Mouse (Mus musculus): Measurements from ENCODE around the gene Ccs. TPM values are rescaled to one million over a fixed set of nuclear protein-coding genes. Genes with fewer than 3 reads are reported as not detected.
A peak's percentile ranks its signal among the peaks of the same experiment; 100 is the strongest.

Gene Ccs
- polyA plus RNA-seq, 1 experiment from 2014 or later, result 57.3 TPM

DNA sequence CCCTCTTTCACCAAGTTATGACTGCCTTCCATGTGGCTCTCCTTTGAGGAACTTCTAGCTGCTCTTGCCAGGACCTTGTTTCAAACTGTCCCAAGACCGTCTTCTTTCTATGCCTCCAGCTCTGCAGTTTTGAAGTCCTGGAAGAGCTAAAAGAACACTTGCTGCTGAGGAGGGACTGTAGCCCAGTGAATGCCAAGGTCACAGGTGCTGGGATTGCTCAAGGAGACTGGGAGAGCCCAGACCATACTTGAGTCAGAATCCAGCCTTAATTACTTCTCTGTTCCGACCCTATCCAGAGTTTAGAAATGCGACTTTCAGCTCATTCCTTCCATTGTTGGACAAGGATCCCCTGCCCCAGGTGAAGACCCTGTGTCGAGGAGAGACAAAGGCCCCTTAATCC, 16.8 kb upstream of the Ccs start:
- Histone ChIP-seq H3K4me3 (peak overlapping the region; percentile 65), H3K27me3 (no peaks in the 10 kb centered on the region), H3K4me1 (peaks cover 8% of the 10 kb centered on the region), H3K27ac (no peak overlapping the region), H3K36me3 (peaks cover 9% of the 10 kb centered on the region; the same call in 1 of the 2 replicates), H3K4me2 (replicated peaks) (peak overlapping the region; percentile 99), H3K9ac (peak overlapping the region; percentile 82; the same call in 1 of the 2 replicates), H3K9me3 (no peaks in the 10 kb centered on the region)
- 63% methylated on average over 4 of the region's 4 CpGs for WGBS
- no peak for ATAC-seq (ENCODE audit: insufficient number of reproducible peaks, insufficient read depth, low FRiP score, low TSS enrichment)

DNA sequence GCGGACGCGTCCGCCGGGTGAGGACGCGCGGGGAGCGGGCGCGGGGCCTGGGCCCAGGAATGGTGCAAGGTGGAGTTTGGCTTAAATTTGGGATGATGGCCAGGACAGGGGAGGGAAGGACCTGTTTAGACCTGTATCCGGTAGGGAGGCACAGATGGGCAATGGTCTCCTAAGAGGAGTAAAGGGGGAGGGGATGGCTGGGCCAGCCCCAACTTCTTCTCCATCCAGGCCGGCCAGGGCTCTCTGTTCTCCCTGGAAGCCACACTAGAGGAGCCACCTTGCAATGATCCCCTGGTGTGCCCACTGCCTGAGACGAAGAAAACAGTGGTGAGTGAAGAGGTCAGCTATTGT, 16.3 kb upstream of the Ccs start:
- Histone ChIP-seq H3K4me1 (peaks cover 8% of the 10 kb centered on the region), H3K4me2 (replicated peaks) (peak overlapping the region; percentile 99), H3K4me3 (peak overlapping the region; percentile 65), H3K36me3 (peaks cover 9% of the 10 kb centered on the region; the same call in 1 of the 2 replicates), H3K27me3 (no peaks in the 10 kb centered on the region), H3K27ac (0 out of 2 replicates have a peak overlapping the region, but pooled peaks have one; percentile 17), H3K9ac (peak overlapping the region; percentile 82), H3K9me3 (no peaks in the 10 kb centered on the region)
- 2% methylated on average over 14 of the region's 14 CpGs for WGBS
- ATAC-seq (ENCODE audit: insufficient number of reproducible peaks, insufficient read depth, low FRiP score, low TSS enrichment), result 0 out of 2 replicates have a peak, but pooled peaks have one; percentile 77

- H3K4me3 ChIP-seq, result peak within 1 kb of the TSS; percentile 65
- H3K9ac ChIP-seq, result peak within 1 kb of the TSS; percentile 82
- H3K4me1 ChIP-seq, result peaks cover 8% of the 10 kb centered on the region
- ATAC-seq (ENCODE audit: insufficient number of reproducible peaks, insufficient read depth, low FRiP score, low TSS enrichment), result 0 out of 2 replicates have a peak, but pooled peaks have one; percentile 59
- no peaks in the 10 kb centered on the region for H3K9me3 ChIP-seq
- peaks cover 9% of the 10 kb centered on the region; the same call in 1 of the 2 replicates for H3K36me3 ChIP-seq
- H3K27ac ChIP-seq, result 0 out of 2 replicates have a peak within 1 kb of the TSS, but pooled peaks have one; percentile 17
- H3K4me2 ChIP-seq (replicated peaks), result peak within 1 kb of the TSS; percentile 99
- H3K27me3 ChIP-seq, result no peaks in the 10 kb centered on the region
- WGBS, result 5% methylated on average over 45 of the region's 45 CpGs
Observed at GRCm38 (mm10) chr19:4854552-4855469, 15.7 kb upstream of the Ccs start, which contains the start of gene Ctsf. Gene Ctsf, plus strand, starts transcription at chr19:4855130.

DNA sequence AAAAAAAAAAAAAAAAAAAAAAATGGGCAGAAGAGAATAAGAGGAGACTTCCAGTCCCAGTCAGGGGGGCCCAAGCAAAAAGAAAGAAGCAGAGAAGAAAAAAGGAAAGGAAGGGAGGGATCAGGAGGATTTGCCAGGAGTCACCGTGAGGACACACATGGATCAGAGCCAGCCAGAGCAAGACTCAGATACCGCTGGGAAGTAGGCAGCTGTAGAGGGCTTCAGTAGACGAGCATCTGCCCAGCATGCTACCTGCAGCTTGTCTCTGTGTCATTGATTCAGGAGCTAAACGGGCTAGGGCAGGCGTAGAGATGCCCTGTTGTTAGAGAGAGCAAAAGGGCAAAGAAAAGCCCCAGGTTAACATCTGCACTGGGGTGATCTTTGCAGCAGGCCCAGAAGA, 11.1 kb upstream of the Ccs start:
- Histone ChIP-seq H3K27ac (no peak overlapping the region), H3K36me3 (no peaks in the 10 kb centered on the region), H3K27me3 (no peaks in the 10 kb centered on the region), H3K9me3 (no peaks in the 10 kb centered on the region), H3K4me1 (peaks cover 1% of the 10 kb centered on the region), H3K4me3 (no peak overlapping the region), H3K9ac (no peak overlapping the region), H3K4me2 (replicated peaks) (no peak overlapping the region)
- WGBS, result 41% methylated on average over 5 of the region's 5 CpGs
- ATAC-seq (ENCODE audit: insufficient number of reproducible peaks, insufficient read depth, low FRiP score, low TSS enrichment), result no peak

- 54% methylated on average over 4 of the region's 4 CpGs for WGBS
- H3K4me2 ChIP-seq (replicated peaks), result no peak overlapping the region
- no peaks in the 10 kb centered on the region for H3K9me3 ChIP-seq
- no peak overlapping the region for H3K9ac ChIP-seq
- no peak overlapping the region for H3K4me3 ChIP-seq
- H3K4me1 ChIP-seq, result no peaks in the 10 kb centered on the region
- no peaks in the 10 kb centered on the region for H3K36me3 ChIP-seq
- no peak for ATAC-seq (ENCODE audit: insufficient number of reproducible peaks, insufficient read depth, low FRiP score, low TSS enrichment)
- H3K27me3 ChIP-seq, result no peaks in the 10 kb centered on the region
- no peak overlapping the region for H3K27ac ChIP-seq
Observed at GRCm38 (mm10) chr19:4849800-4850199, 10.7 kb upstream of the Ccs start.

DNA sequence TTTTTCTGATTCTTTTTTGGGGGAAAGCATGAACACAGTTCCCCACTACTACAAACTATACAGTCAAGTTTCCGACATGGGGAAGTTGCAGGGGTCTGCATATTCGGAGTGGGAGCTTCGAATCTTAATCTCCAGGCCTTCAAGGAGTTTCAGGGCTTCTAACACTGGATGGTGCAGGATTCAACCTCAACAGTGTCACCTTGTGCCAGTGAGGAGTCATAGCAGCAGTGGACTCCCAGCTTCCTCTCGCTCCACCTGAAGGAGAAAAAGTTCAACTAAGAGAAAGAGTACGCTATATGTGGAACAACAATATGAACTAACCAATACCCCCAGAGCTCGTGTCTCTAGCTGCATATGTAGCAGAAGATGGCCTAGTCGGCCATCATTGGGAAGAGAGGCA, 8.4 kb upstream of the Ccs start:
- H3K27me3 ChIP-seq, result no peaks in the 10 kb centered on the region
- H3K9ac ChIP-seq, result no peak overlapping the region
- H3K4me3 ChIP-seq, result no peak overlapping the region
- 32% methylated on average over 7 of the region's 7 CpGs for WGBS
- no peak for ATAC-seq (ENCODE audit: insufficient number of reproducible peaks, insufficient read depth, low FRiP score, low TSS enrichment)
- H3K27ac ChIP-seq, result no peak overlapping the region
- H3K4me1 ChIP-seq, result no peaks in the 10 kb centered on the region
- no peaks in the 10 kb centered on the region for H3K36me3 ChIP-seq
- H3K9me3 ChIP-seq, result no peaks in the 10 kb centered on the region
- H3K4me2 ChIP-seq (replicated peaks), result no peak overlapping the region

DNA sequence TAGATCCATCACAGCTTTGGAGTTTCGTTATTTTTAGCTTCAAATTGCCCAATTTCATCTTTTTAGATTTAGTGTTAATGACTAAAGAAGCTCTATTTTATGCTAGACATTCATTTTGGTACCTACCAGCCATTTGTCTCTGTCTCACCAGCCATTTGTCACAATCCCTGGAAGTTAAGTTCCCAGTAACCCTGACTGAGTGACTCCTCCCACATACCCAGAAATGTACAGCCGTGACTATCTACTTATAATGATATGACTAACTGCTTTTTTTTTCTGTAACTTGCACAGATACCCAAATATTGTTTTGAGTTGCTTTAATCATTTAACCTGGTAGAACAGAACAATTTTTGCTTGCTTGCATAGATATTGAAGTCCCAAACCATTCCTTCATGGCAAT, 6.7 kb upstream of the Ccs start:
- no peaks in the 10 kb centered on the region for H3K9me3 ChIP-seq
- peaks cover 12% of the 10 kb centered on the region; the same call in 1 of the 2 replicates for H3K27me3 ChIP-seq
- H3K9ac ChIP-seq, result no peak overlapping the region
- no peaks in the 10 kb centered on the region for H3K36me3 ChIP-seq
- ATAC-seq (ENCODE audit: insufficient number of reproducible peaks, insufficient read depth, low FRiP score, low TSS enrichment), result no peak
- H3K4me3 ChIP-seq, result no peak overlapping the region
- no peak overlapping the region for H3K27ac ChIP-seq
- WGBS, result 74% methylated on average over 2 of the region's 2 CpGs
- no peak overlapping the region for H3K4me2 ChIP-seq (replicated peaks)
- no peaks in the 10 kb centered on the region for H3K4me1 ChIP-seq

DNA sequence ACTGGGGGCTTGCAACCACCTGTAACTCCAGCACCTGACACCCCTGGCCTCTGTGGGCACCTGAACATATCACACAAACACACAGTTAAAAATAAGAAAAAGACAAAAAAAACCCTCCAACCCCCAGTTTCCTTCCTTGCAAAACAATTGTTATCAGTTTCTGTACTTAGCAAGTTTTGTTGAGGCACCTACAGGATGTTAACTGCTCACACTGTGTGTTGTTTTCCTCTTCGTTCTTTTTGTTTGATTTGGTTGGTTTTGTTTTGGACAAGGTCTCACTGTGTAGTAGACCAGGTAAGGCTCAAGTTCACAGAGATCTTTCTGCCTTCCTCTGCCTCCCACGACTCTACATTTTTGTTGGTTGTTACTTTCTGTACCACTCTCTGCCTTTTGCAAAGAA, 3.5 kb upstream of the Ccs start:
- no peak overlapping the region for H3K9ac ChIP-seq
- H3K4me1 ChIP-seq, result peaks cover 14% of the 10 kb centered on the region
- no peak for ATAC-seq (ENCODE audit: insufficient number of reproducible peaks, insufficient read depth, low FRiP score, low TSS enrichment)

GRCm38 (mm10) chr19:4840848-4841247, 1.7 kb upstream of the Ccs start:
- ATAC-seq (ENCODE audit: insufficient number of reproducible peaks, insufficient read depth, low FRiP score, low TSS enrichment), result no peak
- WGBS, result 84% methylated on average over 9 of the region's 9 CpGs
- Histone ChIP-seq H3K9me3 (no peaks in the 10 kb centered on the region), H3K27ac (no peak overlapping the region), H3K27me3 (peaks cover 26% of the 10 kb centered on the region), H3K36me3 (no peaks in the 10 kb centered on the region), H3K4me2 (replicated peaks) (no peak overlapping the region), H3K4me1 (peaks cover 14% of the 10 kb centered on the region), H3K9ac (no peak overlapping the region), H3K4me3 (no peak overlapping the region)

More for the DNA sequence above, 3.5 kb upstream of the Ccs start:
- no peaks in the 10 kb centered on the region for H3K36me3 ChIP-seq
- H3K27ac ChIP-seq, result no peak overlapping the region
- no peak overlapping the region for H3K4me3 ChIP-seq
- H3K4me2 ChIP-seq (replicated peaks), result no peak overlapping the region
- 73% methylated on average over 2 of the region's 2 CpGs for WGBS
- no peaks in the 10 kb centered on the region for H3K9me3 ChIP-seq
- H3K27me3 ChIP-seq, result peaks cover 26% of the 10 kb centered on the region

DNA sequence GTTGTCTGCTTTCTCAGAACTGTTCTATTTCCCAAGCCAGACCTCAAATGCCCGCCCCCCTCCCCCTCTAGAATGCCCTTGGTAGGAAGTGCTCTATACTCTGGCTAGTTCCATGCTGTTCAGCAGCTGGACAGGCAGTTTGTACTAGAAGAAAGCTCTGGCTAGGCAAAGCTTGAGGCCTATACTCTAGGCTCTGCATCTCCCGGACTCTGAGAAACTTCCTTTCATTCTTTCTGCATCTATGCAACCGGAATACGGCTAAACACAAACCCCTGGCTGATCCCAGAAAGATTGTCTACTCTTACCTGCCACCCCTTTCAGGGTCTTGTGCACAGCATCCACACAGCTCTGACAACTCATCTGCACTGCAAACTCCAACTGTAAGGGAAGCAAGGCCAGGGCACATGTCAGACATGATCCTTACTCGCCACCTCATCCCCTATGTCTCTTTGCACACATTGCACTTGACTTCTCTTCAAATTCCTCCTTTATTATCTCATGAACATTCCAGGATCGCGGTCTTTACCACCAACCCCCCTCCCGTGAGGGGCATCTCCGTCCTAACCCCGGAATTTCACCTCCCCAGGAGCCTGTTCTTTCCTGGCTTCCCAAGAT, 499 bp downstream of the Ccs start:
- 33% methylated on average over 10 of the region's 10 CpGs for WGBS
- Histone ChIP-seq H3K4me2 (replicated peaks) (peak overlapping the region; percentile 92), H3K27me3 (peaks cover 26% of the 10 kb centered on the region), H3K4me1 (peaks cover 14% of the 10 kb centered on the region), H3K4me3 (peak overlapping the region; percentile 66), H3K9ac (peak overlapping the region; percentile 77), H3K9me3 (no peaks in the 10 kb centered on the region), H3K36me3 (no peaks in the 10 kb centered on the region), H3K27ac (no peak overlapping the region)
- no peak for ATAC-seq (ENCODE audit: insufficient number of reproducible peaks, insufficient read depth, low FRiP score, low TSS enrichment)

GRCm38 (mm10) chr19:4837049-4837448, 2.1 kb downstream of the Ccs start:
- H3K27me3 ChIP-seq, result peaks cover 26% of the 10 kb centered on the region
- no peak for ATAC-seq (ENCODE audit: insufficient number of reproducible peaks, insufficient read depth, low FRiP score, low TSS enrichment)
- no peaks in the 10 kb centered on the region for H3K9me3 ChIP-seq
- no peak overlapping the region for H3K9ac ChIP-seq
- H3K36me3 ChIP-seq, result peaks cover 13% of the 10 kb centered on the region
- H3K4me3 ChIP-seq, result no peak overlapping the region
- no peak overlapping the region for H3K4me2 ChIP-seq (replicated peaks)
- WGBS, result 91% methylated on average over 6 of the region's 6 CpGs
- H3K27ac ChIP-seq, result no peak overlapping the region
- H3K4me1 ChIP-seq, result peaks cover 18% of the 10 kb centered on the region

GRCm38 (mm10) chr19:4836096-4836495, 3.0 kb downstream of the Ccs start:
- ATAC-seq (ENCODE audit: insufficient number of reproducible peaks, insufficient read depth, low FRiP score, low TSS enrichment), result no peak
- Histone ChIP-seq H3K4me3 (no peak overlapping the region), H3K9ac (no peak overlapping the region), H3K27me3 (peaks cover 17% of the 10 kb centered on the region), H3K4me1 (peaks cover 18% of the 10 kb centered on the region), H3K9me3 (no peaks in the 10 kb centered on the region), H3K4me2 (replicated peaks) (no peak overlapping the region), H3K36me3 (peaks cover 17% of the 10 kb centered on the region), H3K27ac (no peak overlapping the region)
- 80% methylated on average over 2 of the region's 2 CpGs for WGBS
